Mouse (Mus musculus) heart, embryonic 12.5 days (tissue): ENCODE measurements around the gene Gm47791. TPM values are rescaled to one million over a fixed set of nuclear protein-coding genes. Genes with fewer than 3 reads are reported as not detected.

ENCODE experiments used
- ATAC-seq: fragments of 200-750 bp; cut with Nextera tagmentation; 2 replicates; pipeline ENCODE4 v1.8.0; 2017; ENCODE audit warnings: moderate TSS enrichment, moderate library complexity; ENCODE audit not compliant: insufficient number of reproducible peaks, low FRiP score
- H3K27ac ChIP-seq: fragments of 300-500 bp; sonication (generic); 2 replicates; pipeline ENCODE4 v1.5.1; 2016; ENCODE audit warnings: mild to moderate bottlenecking, moderate library complexity; ENCODE audit not compliant: poor library complexity, severe bottlenecking
- H3K27me3 ChIP-seq: fragments of 300-500 bp; sonication (generic); replicated peaks from 2 replicates; pipeline ENCODE4 v1.6.1; 2016; ENCODE audit warnings: mild to moderate bottlenecking, moderate library complexity
- H3K36me3 ChIP-seq: fragments of 300-500 bp; sonication (generic); 2 replicates; pipeline ENCODE4 v1.6.1; 2016; ENCODE audit warnings: mild to moderate bottlenecking, moderate library complexity
- H3K4me1 ChIP-seq: fragments of 300-500 bp; sonication (generic); replicated peaks from 2 replicates; pipeline ENCODE4 v1.6.1; 2016; ENCODE audit warnings: mild to moderate bottlenecking
- H3K4me2 ChIP-seq: fragments of 300-500 bp; sonication (generic); 2 replicates; pipeline ENCODE4 v1.6.1; 2016; ENCODE audit warnings: mild to moderate bottlenecking, moderate library complexity
- H3K4me3 ChIP-seq: fragments of 300-500 bp; sonication (generic); 2 replicates; pipeline ENCODE4 v1.5.1; 2016; ENCODE audit warnings: mild to moderate bottlenecking
- H3K9ac ChIP-seq: fragments of 300-500 bp; sonication (generic); 2 replicates; pipeline ENCODE4 v1.6.1; 2016; ENCODE audit warnings: mild to moderate bottlenecking, moderate library complexity
- H3K9me3 ChIP-seq: fragments of 300-500 bp; sonication (generic); replicated peaks from 2 replicates; pipeline ENCODE4 v1.6.1; 2016; ENCODE audit warnings: mild to moderate bottlenecking, moderate library complexity
- WGBS: fragments of 180-500 bp; shearing (Covaris S2); methylation state at CpG from one replicate; pipeline ENCODE4 v1.1.7; 2016; 5-methylcytosine and 5-hydroxymethylcytosine counted together
- polyA plus RNA-seq: library from polyadenylated mRNA; unstranded; fragments of >200 nt; fragmentation: Nextera tagmentation; extraction: Ambion mirVana; gene quantifications from 2 replicates; pipeline ENCODE4 v1.2.1, GENCODE M21; 2016

Gm47791 gene
- polyA plus RNA-seq, 1 experiment from 2014 or later: not detected

DNA sequence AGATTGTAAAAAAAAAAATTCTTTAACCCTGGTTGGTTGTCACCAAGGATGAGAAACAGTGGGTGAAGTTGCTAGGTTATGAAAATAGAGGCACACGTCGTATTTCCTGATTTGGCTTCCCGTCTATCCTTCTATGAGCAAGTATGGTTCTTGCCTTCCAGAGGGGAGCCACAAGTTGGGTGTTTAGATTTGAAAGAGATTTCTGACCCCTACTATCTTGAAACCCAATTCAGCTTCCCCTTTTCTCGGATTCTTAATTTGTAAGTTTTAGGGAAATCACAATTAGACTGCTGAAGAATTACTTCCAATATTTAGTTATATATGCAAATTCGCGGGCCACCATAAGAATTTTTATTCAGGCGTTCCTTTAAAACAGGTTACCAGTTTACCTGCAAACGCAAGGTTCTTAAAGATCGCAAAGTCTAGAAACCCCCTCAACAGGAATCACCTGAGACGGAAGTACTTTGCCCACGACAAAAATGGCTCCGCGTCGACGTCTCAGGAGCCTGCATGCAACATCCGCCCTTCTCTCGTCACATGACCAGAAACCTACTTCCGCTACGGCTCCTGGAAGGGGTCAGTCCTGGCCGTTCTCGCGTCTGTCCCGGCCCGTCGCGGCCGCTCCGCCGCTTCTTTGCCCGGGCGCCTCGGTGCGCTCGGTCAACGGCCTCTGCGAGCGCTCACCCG is 46.6 kb downstream of the Gm47791 start, which contains the start of gene Mff:
TSS of gene Mff (plus strand) at position 552 of the 687 bp plus-strand sequence.
- no peaks in the 10 kb centered on the region for H3K9me3 ChIP-seq
- H3K27me3 ChIP-seq: peaks cover 4% of the 10 kb centered on the region; the same call in 1 of the 2 replicates
- H3K9ac ChIP-seq: peak within 1 kb of the TSS; percentile 95
- H3K4me1 ChIP-seq: peaks cover 8% of the 10 kb centered on the region
- peak; percentile 99 for ATAC-seq
- peaks cover 18% of the 10 kb centered on the region for H3K36me3 ChIP-seq
- H3K4me3 ChIP-seq: peak within 1 kb of the TSS; percentile 88
- peak within 1 kb of the TSS; percentile 91 for H3K4me2 ChIP-seq
- H3K27ac ChIP-seq: peak within 1 kb of the TSS; percentile 59; the same call in 1 of the 2 replicates
- 9% methylated on average over 38 of the region's 38 CpGs for WGBS

Other genes starting within 250 kb of the Gm47791 start
- 0.33 and 0.49 TPM in 2 replicates for gene Col4a4, start 184.4 kb downstream of the Gm47791 start, polyA plus RNA-seq
- gene Col4a3, start 184.3 kb downstream of the Gm47791 start, polyA plus RNA-seq: 0.54 and 0.60 TPM in 2 replicates
- gene Mff, start 46.4 kb downstream of the Gm47791 start, polyA plus RNA-seq: 207 and 208 TPM in 2 replicates
- 0.17 TPM in 1 of 2 replicates, not detected in the other for gene Tm4sf20, start 2.8 kb downstream of the Gm47791 start, polyA plus RNA-seq
- 46.4 and 47.0 TPM in 2 replicates for gene Agfg1, start 68.2 kb upstream of the Gm47791 start, polyA plus RNA-seq
- 0.29 TPM in 1 of 2 replicates, not detected in the other for gene A030005L19Rik, start 142.1 kb upstream of the Gm47791 start, polyA plus RNA-seq
- not detected in 2 replicates for gene A030014E15Rik, start 153.7 kb upstream of the Gm47791 start, polyA plus RNA-seq
- gene Gm6217, start 160.2 kb upstream of the Gm47791 start, polyA plus RNA-seq: not detected in 2 replicates
- gene A030003K21Rik, start 172.1 kb upstream of the Gm47791 start, polyA plus RNA-seq: not detected in 2 replicates
- gene Gm7544, start 184.8 kb upstream of the Gm47791 start, polyA plus RNA-seq: not detected in 2 replicates
- not detected in 2 replicates for gene Gm47955, start 189.0 kb upstream of the Gm47791 start, polyA plus RNA-seq
- not detected in 2 replicates for gene Gm47959, start 229.3 kb upstream of the Gm47791 start, polyA plus RNA-seq